Mouse (Mus musculus): Measurements from ENCODE around the gene Dcbld1. TPM values are rescaled to one million over a fixed set of nuclear protein-coding genes. Genes with fewer than 3 reads are reported as not detected.

Dcbld1 gene
- polyA plus RNA-seq (2015; fragmentation: Nextera tagmentation; extraction: Ambion mirVana) = 25.1 and 29.6 TPM in 2 replicates

DNA sequence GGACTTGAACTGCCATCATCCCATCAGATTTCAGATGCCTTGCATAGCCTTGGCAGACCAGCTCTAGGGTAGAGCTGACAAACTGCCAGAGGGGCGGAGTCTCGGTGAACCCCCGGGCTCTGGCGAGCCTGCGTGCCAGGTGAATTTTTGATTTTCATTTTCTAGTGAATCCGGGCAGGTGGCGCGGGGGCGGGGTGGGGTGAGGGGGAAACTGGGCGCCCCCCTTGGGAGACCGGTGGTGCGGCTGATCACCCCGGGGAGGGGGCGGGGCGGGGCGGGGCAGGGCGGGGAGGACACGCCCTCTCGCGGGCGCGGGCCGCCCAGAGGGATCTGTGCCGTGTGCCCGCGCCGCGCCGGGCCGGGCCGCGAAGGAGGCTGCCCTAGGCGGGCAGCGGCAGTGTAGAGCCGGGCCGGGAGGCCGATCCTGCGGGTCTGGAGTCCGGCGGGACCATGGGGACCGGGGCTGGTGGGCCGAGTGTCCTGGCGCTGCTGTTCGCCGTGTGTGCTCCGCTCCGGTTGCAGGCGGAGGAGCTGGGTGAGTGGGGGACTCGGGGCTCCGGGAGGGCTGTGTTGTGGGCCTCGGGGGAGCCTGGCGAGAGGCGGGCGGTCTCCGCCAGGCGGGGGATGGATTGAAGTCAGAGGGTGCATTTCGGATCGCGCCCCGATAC is at the start of gene Dcbld1:
Dcbld1 (plus strand) TSS at position 319 of the 668 bp plus-strand sequence.
- peak within 1 kb of the TSS; percentile 73 for H3K4me2 ChIP-seq

GRCm38 (mm10) chr10:52185900-52186299 is 47.5 kb upstream of the Dcbld1 start:
- Histone ChIP-seq H3K4me2 (no peak overlapping the region), H3K9me3 (replicated peaks) (no peaks in the 10 kb centered on the region), H3K27ac (replicated peaks) (no peak overlapping the region), H3K36me3 (no peaks in the 10 kb centered on the region), H3K4me1 (no peaks in the 10 kb centered on the region), H3K4me3 (replicated peaks) (no peak overlapping the region), H3K9ac (replicated peaks) (no peak overlapping the region), H3K27me3 (replicated peaks) (no peaks in the 10 kb centered on the region)
- 87% methylated on average over 4 of the region's 4 CpGs for WGBS
- no peak for ATAC-seq (ENCODE audit: low FRiP score)

More for the DNA sequence above, at the start of gene Dcbld1:
- H3K4me1 ChIP-seq = peaks cover 18% of the 10 kb centered on the region
- peak within 1 kb of the TSS; percentile 62 for H3K9ac ChIP-seq (replicated peaks)
- no peaks in the 10 kb centered on the region for H3K27me3 ChIP-seq (replicated peaks)
- ATAC-seq (ENCODE audit: low FRiP score) = peak; percentile 92
- H3K4me3 ChIP-seq (replicated peaks) = peak within 1 kb of the TSS; percentile 80
- H3K36me3 ChIP-seq = no peaks in the 10 kb centered on the region
- no peaks in the 10 kb centered on the region for H3K9me3 ChIP-seq (replicated peaks)
- under 1% methylated on average over 51 of the region's 60 CpGs for WGBS
- peak within 1 kb of the TSS; percentile 70 for H3K27ac ChIP-seq (replicated peaks)

DNA sequence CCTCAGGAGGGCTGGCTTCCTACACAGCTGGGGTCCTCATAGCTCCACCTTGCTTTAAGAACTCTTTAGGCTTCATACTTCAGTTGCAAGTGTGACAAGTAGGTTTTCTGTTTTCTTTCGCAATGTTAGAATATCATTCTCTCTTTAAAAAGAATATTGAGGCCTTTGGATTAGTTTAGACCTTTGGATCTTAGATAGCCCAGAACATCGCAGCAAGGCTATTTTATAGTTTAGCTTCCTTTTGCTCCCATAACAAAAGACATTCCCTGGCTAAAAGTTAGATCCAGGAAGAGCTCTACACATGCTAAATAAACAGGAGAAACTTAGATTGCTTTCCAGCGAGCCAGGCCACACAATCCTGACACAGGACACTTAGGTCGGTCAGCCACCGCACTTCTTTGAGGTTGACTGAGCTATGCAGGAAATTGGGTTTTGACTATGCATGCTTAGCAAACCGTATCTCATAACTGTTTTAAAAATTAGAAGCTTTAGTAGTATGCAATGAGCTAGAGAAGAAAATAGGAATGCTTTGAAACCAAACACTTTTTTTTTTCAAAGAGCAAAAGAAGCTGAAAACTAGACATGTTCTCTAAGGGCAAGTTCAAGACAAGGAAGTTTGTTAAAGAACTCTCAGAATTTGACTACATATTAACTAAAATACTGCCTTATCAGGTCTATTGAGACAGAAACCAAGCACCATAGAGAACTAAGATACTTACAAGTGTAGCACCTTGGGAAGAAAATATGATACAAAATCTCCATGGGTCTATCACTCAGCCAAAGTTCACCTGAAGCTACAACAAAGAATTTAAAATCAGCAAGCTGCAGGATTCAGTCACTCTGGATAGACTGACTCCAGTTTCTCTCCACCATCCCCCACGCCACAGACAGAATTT is 38.2 kb upstream of the Dcbld1 start, which contains the start of gene Ros1:
Ros1 (minus strand) TSS at position 288 of the 896 bp plus-strand sequence.
- H3K27me3 ChIP-seq (replicated peaks) = no peaks in the 10 kb centered on the region
- no peak within 1 kb of the TSS for H3K27ac ChIP-seq (replicated peaks)
- no peak within 1 kb of the TSS for H3K9ac ChIP-seq (replicated peaks)
- no peak within 1 kb of the TSS for H3K4me3 ChIP-seq (replicated peaks)
- H3K4me2 ChIP-seq = no peak within 1 kb of the TSS
- no peaks in the 10 kb centered on the region for H3K9me3 ChIP-seq (replicated peaks)
- no peaks in the 10 kb centered on the region for H3K36me3 ChIP-seq
- ATAC-seq (ENCODE audit: low FRiP score) = no peak
- H3K4me1 ChIP-seq = no peaks in the 10 kb centered on the region
- WGBS = 87% methylated on average over 7 of the region's 7 CpGs

- no peaks in the 10 kb centered on the region for H3K36me3 ChIP-seq
- 87% methylated on average over 2 of the region's 2 CpGs for WGBS
- no peak overlapping the region for H3K9ac ChIP-seq (replicated peaks)
These were observed 29.4 kb upstream of the Dcbld1 start for GRCm38 (mm10) chr10:52204006-52204405.

GRCm38 (mm10) chr10:52215267-52215818 is 18.1 kb upstream of the Dcbld1 start:
- no peak overlapping the region for H3K4me2 ChIP-seq
- 82% methylated on average over 2 of the region's 2 CpGs for WGBS
- H3K4me3 ChIP-seq (replicated peaks) = no peak overlapping the region
- no peak overlapping the region for H3K27ac ChIP-seq (replicated peaks)
- H3K4me1 ChIP-seq = no peaks in the 10 kb centered on the region
- no peaks in the 10 kb centered on the region for H3K27me3 ChIP-seq (replicated peaks)
- no peak overlapping the region for H3K9ac ChIP-seq (replicated peaks)
- no peaks in the 10 kb centered on the region for H3K9me3 ChIP-seq (replicated peaks)
- H3K36me3 ChIP-seq = no peaks in the 10 kb centered on the region
- no peak for ATAC-seq (ENCODE audit: low FRiP score)

More at GRCm38 (mm10) chr10:52204006-52204405, 29.4 kb upstream of the Dcbld1 start:
- H3K4me1 ChIP-seq = no peaks in the 10 kb centered on the region
- no peak for ATAC-seq (ENCODE audit: low FRiP score)
- no peaks in the 10 kb centered on the region for H3K9me3 ChIP-seq (replicated peaks)
- no peaks in the 10 kb centered on the region for H3K27me3 ChIP-seq (replicated peaks)
- no peak overlapping the region for H3K4me2 ChIP-seq
- H3K27ac ChIP-seq (replicated peaks) = no peak overlapping the region
- H3K4me3 ChIP-seq (replicated peaks) = no peak overlapping the region

GRCm38 (mm10) chr10:52216797-52217563 is 16.4 kb upstream of the Dcbld1 start:
- Histone ChIP-seq H3K4me1 (no peaks in the 10 kb centered on the region), H3K27me3 (replicated peaks) (no peaks in the 10 kb centered on the region), H3K9ac (replicated peaks) (no peak overlapping the region), H3K9me3 (replicated peaks) (no peaks in the 10 kb centered on the region), H3K36me3 (no peaks in the 10 kb centered on the region), H3K4me3 (replicated peaks) (no peak overlapping the region), H3K4me2 (no peak overlapping the region), H3K27ac (replicated peaks) (no peak overlapping the region)
- WGBS = 28% methylated on average over 7 of the region's 7 CpGs
- ATAC-seq (ENCODE audit: low FRiP score) = peak; percentile 90

- H3K4me1 ChIP-seq = no peaks in the 10 kb centered on the region
- H3K9me3 ChIP-seq (replicated peaks) = no peaks in the 10 kb centered on the region
- H3K4me2 ChIP-seq = no peak overlapping the region
- H3K9ac ChIP-seq (replicated peaks) = no peak overlapping the region
- no peaks in the 10 kb centered on the region for H3K36me3 ChIP-seq
- H3K27me3 ChIP-seq (replicated peaks) = no peaks in the 10 kb centered on the region
- 35% methylated on average over 7 of the region's 7 CpGs for WGBS
- no peak overlapping the region for H3K4me3 ChIP-seq (replicated peaks)
- ATAC-seq (ENCODE audit: low FRiP score) = peak; percentile 64
- no peak overlapping the region for H3K27ac ChIP-seq (replicated peaks)
These were observed 15.9 kb upstream of the Dcbld1 start for GRCm38 (mm10) chr10:52217564-52217934.

GRCm38 (mm10) chr10:52219600-52219999 is 13.8 kb upstream of the Dcbld1 start:
- no peak overlapping the region for H3K27ac ChIP-seq (replicated peaks)
- WGBS = 82% methylated on average over 3 of the region's 3 CpGs
- no peak overlapping the region for H3K4me2 ChIP-seq
- no peak overlapping the region for H3K4me3 ChIP-seq (replicated peaks)
- no peak overlapping the region for H3K9ac ChIP-seq (replicated peaks)
- H3K27me3 ChIP-seq (replicated peaks) = no peaks in the 10 kb centered on the region
- H3K36me3 ChIP-seq = no peaks in the 10 kb centered on the region
- no peaks in the 10 kb centered on the region for H3K9me3 ChIP-seq (replicated peaks)
- no peak for ATAC-seq (ENCODE audit: low FRiP score)
- H3K4me1 ChIP-seq = no peaks in the 10 kb centered on the region

DNA sequence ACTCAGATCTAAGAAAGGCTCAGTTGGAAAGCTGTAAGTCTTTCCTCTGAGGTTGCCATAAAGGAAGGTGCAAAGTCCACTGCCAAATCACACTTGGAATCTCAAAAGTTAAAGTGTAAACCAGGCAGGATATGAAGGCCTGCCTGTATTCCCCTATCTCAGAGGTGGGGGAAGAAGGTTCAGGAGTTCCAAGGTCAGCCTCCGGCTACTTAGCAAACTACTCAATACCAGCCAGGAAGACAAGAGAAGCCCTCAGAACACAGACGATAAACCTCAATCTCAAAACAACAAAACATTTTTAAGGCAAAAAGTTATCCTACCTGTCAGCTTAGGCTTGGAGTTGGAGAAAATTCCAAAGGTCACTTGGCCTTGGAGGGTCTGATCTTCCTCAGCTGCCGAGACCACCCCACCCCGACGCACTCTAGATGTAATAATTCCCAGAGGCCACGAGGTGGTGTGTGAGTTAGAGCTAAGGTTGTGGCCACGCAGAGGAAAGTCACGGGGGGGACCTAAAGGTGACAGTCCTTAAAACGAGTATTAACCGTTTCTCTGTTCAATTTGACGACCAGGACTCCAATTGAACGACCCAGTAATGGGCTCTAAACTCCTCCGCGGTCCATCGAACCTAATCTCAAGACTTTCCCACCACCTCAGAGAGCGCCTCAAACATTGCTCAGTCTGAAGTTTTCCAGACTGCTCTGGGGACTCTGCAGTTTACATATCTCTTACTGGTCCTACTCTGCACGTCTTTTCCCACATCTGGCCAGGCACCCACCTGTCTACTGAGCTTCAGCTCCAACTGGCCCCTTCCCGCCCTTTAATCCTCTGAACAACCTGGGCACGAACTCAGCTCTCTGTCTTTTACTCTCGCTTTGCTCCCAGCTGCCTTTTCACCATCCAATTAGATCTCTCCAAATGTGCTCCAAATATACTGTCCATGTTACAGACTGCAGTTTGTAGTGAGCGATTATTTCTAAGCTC is 933 bp upstream of the Dcbld1 start:
- Histone ChIP-seq H3K27ac (replicated peaks) (no peak overlapping the region), H3K9me3 (replicated peaks) (no peaks in the 10 kb centered on the region), H3K27me3 (replicated peaks) (no peaks in the 10 kb centered on the region), H3K4me1 (peaks cover 18% of the 10 kb centered on the region), H3K4me2 (peak overlapping the region; percentile 73), H3K9ac (replicated peaks) (0 out of 2 replicates have a peak overlapping the region, but pooled peaks have one; percentile 62), H3K36me3 (no peaks in the 10 kb centered on the region), H3K4me3 (replicated peaks) (peak overlapping the region; percentile 80)
- 13% methylated on average over 21 of the region's 21 CpGs for WGBS
- ATAC-seq (ENCODE audit: low FRiP score) = peak; percentile 41; the same call in 1 of the 2 replicates

GRCm38 (mm10) chr10:52233969-52234653 is 692 bp downstream of the Dcbld1 start:
- 0% methylated on average over 39 of the region's 40 CpGs for WGBS
- Histone ChIP-seq H3K4me2 (peak overlapping the region; percentile 73), H3K9ac (replicated peaks) (peak overlapping the region; percentile 62), H3K27me3 (replicated peaks) (no peaks in the 10 kb centered on the region), H3K27ac (replicated peaks) (peak overlapping the region; percentile 70), H3K4me3 (replicated peaks) (peak overlapping the region; percentile 80), H3K4me1 (peaks cover 18% of the 10 kb centered on the region), H3K36me3 (no peaks in the 10 kb centered on the region), H3K9me3 (replicated peaks) (no peaks in the 10 kb centered on the region)
- ATAC-seq (ENCODE audit: low FRiP score) = peak; percentile 74

Data from neural tube, embryonic 15.5 days (tissue).